Mouse (Mus musculus) embryonic fibroblast, embryonic 13.5 days (primary cell): ENCODE measurements at regions not wholly inside any gene's neighbourhood (a gene's known extent, or its start where the extent isn't known, plus 50 kb on each side); places are given as distances from the start of the nearest gene placed in this dataset.

Experiments used
- CTCF ChIP-seq: IDR thresholded peaks from 2 replicates; pipeline ENCODE4 v1.5.1; 2011; ENCODE audit warnings: mild to moderate bottlenecking, control low read depth, low read length, moderate library complexity, borderline replicate concordance; ENCODE audit not compliant: insufficient read depth
- POLR2A ChIP-seq: IDR thresholded peaks from 2 replicates; pipeline ENCODE4 v1.6.1; 2011; ENCODE audit warnings: low read depth, mild to moderate bottlenecking, control low read depth, low read length, moderate library complexity

DNA sequence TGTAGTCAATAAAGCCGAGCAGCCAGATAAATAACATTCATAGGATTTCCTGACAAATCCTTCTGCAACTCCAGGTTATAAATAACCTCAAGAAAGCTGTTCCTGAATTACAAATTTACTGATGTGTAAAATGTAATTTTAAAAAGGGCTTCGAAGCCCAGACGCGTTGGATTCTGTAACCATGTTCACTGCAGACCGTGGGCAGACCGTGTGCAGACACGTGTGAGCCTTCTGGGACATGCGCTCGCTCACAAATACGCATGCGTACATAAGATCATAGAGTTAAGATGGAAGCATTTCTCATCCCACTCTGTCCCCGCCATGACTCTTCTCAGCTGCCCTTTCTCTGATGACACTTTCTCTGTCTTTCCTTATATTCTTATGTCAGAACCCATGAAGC is 150.1 kb downstream of the Evx1 start:
- TF ChIP-seq POLR2A (no peak), CTCF (no peak)
